Mouse (Mus musculus): ENCODE measurements around the gene Tmem14c. TPM values are rescaled to one million over a fixed set of nuclear protein-coding genes. Genes with fewer than 3 reads are reported as not detected.

The Tmem14c gene
- total and polyA plus RNA-seq, 3 experiments, result 136 to 179 (median 165) TPM

- H3K36me3 ChIP-seq (ENCODE audit: control insufficient read depth, insufficient read depth, low read length), result no peaks in the 10 kb centered on the region
- intact Hi-C loops (cut with DNase I), result no loop called here
- no peaks in the 10 kb centered on the region for H3K4me1 ChIP-seq (ENCODE audit: control insufficient read depth, insufficient read depth, low read length)
- TF ChIP-seq CTCF (IDR thresholded peaks at IDR 0.05) (no peak), EP300 (IDR thresholded peaks at IDR 0.05; ENCODE audit: insufficient read depth, low read depth, low read length) (no peak), POLR2A (IDR thresholded peaks at IDR 0.05; ENCODE audit: insufficient read depth, low read depth, low read length) (no peak)
- no peaks in the 10 kb centered on the region for H3K79me2 ChIP-seq (replicated peaks; ENCODE audit: control insufficient read depth, insufficient read depth, low read length)
- 93% methylated on average over 4 of the region's 4 CpGs for WGBS
- no peaks in the 10 kb centered on the region for H3K27me3 ChIP-seq (ENCODE audit: control insufficient read depth, insufficient read depth, low read length)
- no peak overlapping the region for H3K27ac ChIP-seq
- no peak overlapping the region for H3K9ac ChIP-seq (ENCODE audit: low read depth, low read length)
- no peak overlapping the region for H3K4me3 ChIP-seq
- DNase-seq, result no peak
Observed at GRCm38 (mm10) chr13:41067618-41068017, 51.5 kb downstream of the Tmem14c start.

- 80% methylated on average over 11 of the region's 11 CpGs for WGBS
- no peaks in the 10 kb centered on the region for H3K27me3 ChIP-seq (ENCODE audit: control insufficient read depth, insufficient read depth, low read length)
- H3K4me3 ChIP-seq, result no peak overlapping the region
- no peak for TF ChIP-seq CTCF (IDR thresholded peaks at IDR 0.05)
- no peak for TF ChIP-seq POLR2A (IDR thresholded peaks at IDR 0.05; ENCODE audit: insufficient read depth, low read depth, low read length)
- TF ChIP-seq EP300 (IDR thresholded peaks at IDR 0.05; ENCODE audit: insufficient read depth, low read depth, low read length), result no peak
- H3K27ac ChIP-seq, result no peak overlapping the region
- H3K9ac ChIP-seq (ENCODE audit: low read depth, low read length), result no peak overlapping the region
- no peaks in the 10 kb centered on the region for H3K4me1 ChIP-seq (ENCODE audit: control insufficient read depth, insufficient read depth, low read length)
- no peak for DNase-seq
- intact Hi-C loops (cut with DNase I), result no loop called here
- H3K79me2 ChIP-seq (replicated peaks; ENCODE audit: control insufficient read depth, insufficient read depth, low read length), result no peaks in the 10 kb centered on the region
- H3K36me3 ChIP-seq (ENCODE audit: control insufficient read depth, insufficient read depth, low read length), result no peaks in the 10 kb centered on the region
Observed at GRCm38 (mm10) chr13:41071617-41072016, 55.5 kb downstream of the Tmem14c start.

Other genes with a start within 250 kb of the Tmem14c start
- 10 to 100 TPM in 1 of 2 experiments, 1 to 10 TPM in 1; 8.5 to 10.4 TPM for gene Gcnt2, start 156.5 kb upstream of the Tmem14c start, total RNA-seq (2021)
- gene Gcnt2, start 156.5 kb upstream of the Tmem14c start, polyA plus RNA-seq (2012; rRNA removed), result 2.7 and 4.6 TPM in 2 replicates
- gene Pak1ip1, start 15.3 kb upstream of the Tmem14c start, total RNA-seq (2021), result 10 to 100 TPM; 26.7 to 27.5 TPM
- 21.2 and 22.5 TPM in 2 replicates for gene Pak1ip1, start 15.3 kb upstream of the Tmem14c start, polyA plus RNA-seq (2012; rRNA removed)
- not detected for gene Mak, start 63.4 kb downstream of the Tmem14c start, total RNA-seq (2021)
- gene Mak, start 63.4 kb downstream of the Tmem14c start, polyA plus RNA-seq (2012; rRNA removed), result 0.25 TPM in 1 of 2 replicates, not detected in the other
- gene Gcm2, start 94.7 kb downstream of the Tmem14c start, total RNA-seq (2021), result not detected
- gene Gcm2, start 94.7 kb downstream of the Tmem14c start, polyA plus RNA-seq (2012; rRNA removed), result not detected in 2 replicates
- not detected for gene Sycp2l, start 98.0 kb downstream of the Tmem14c start, total RNA-seq (2021)
- gene Sycp2l, start 98.0 kb downstream of the Tmem14c start, polyA plus RNA-seq (2012; rRNA removed), result not detected in 2 replicates
- gene Elovl2, start 204.1 kb downstream of the Tmem14c start, total RNA-seq (2021), result under 1 TPM; 0.05 to 0.18 TPM
- 0.04 and 0.18 TPM in 2 replicates for gene Elovl2, start 204.1 kb downstream of the Tmem14c start, polyA plus RNA-seq (2012; rRNA removed)
- gene Smim13, start 233.6 kb downstream of the Tmem14c start, total RNA-seq (2021), result 10 to 100 TPM; 23.0 to 27.6 TPM
- gene Smim13, start 233.6 kb downstream of the Tmem14c start, polyA plus RNA-seq (2012; rRNA removed), result 9.0 and 19.7 TPM in 2 replicates